Mouse (Mus musculus) mammary gland, adult 2 months (tissue): ENCODE measurements around the gene Wdr6. TPM values are rescaled to one million over a fixed set of nuclear protein-coding genes. Genes with fewer than 3 reads are reported as not detected.

Experiments
- polyA plus RNA-seq: library from polyadenylated mRNA; depleted of rRNA; stranded (reverse); fragments of >200 nt; gene quantifications from 2 replicates; pipeline ENCODE4 v1.2.3, GENCODE M21; 2012; ENCODE audit warnings: low replicate concordance; rRNA removed

Gene Wdr6
- 39.5 and 43.9 TPM in 2 replicates for polyA plus RNA-seq

GRCm38 (mm10) chr9:108578545-108579343 lies at the start of gene Wdr6:
Gene Wdr6, minus strand, starts transcription at chr9:108578739.

GRCm38 (mm10) chr9:108596998-108597764 lies 18.6 kb upstream of the Wdr6 start, which contains the start of gene P4htm:
Gene P4htm, minus strand, starts transcription at chr9:108597667.

GRCm38 (mm10) chr9:108569381-108570206 lies 8.9 kb downstream of the Wdr6 start, which contains the start of gene Dalrd3:
Gene Dalrd3, plus strand, starts transcription at chr9:108569886.

GRCm38 (mm10) chr9:108566815-108567776 lies 11.4 kb downstream of the Wdr6 start, which contains the start of gene Ndufaf3:
Gene Ndufaf3, minus strand, starts transcription at chr9:108567434.

GRCm38 (mm10) chr9:108560227-108560841 lies 18.2 kb downstream of the Wdr6 start, which contains the start of gene Impdh2:
Gene Impdh2, plus strand, starts transcription at chr9:108560286.

Other genes with a start within 250 kb of the Wdr6 start
- gene Gpx1, start 239.8 kb downstream of the Wdr6 start, polyA plus RNA-seq: 1,029 and 1,673 TPM in 2 replicates
- gene Usp4, start 230.9 kb downstream of the Wdr6 start, polyA plus RNA-seq: 59.2 and 62.9 TPM in 2 replicates
- 0.34 and 0.48 TPM in 2 replicates for gene 1700102P08Rik, start 185.9 kb downstream of the Wdr6 start, polyA plus RNA-seq
- 0.03 TPM in 1 of 2 replicates, not detected in the other for gene Ccdc36, start 150.3 kb downstream of the Wdr6 start, polyA plus RNA-seq
- gene BC048562, start 142.3 kb downstream of the Wdr6 start, polyA plus RNA-seq: not detected in 2 replicates
- gene Ccdc71, start 118.2 kb downstream of the Wdr6 start, polyA plus RNA-seq: 24.9 and 25.2 TPM in 2 replicates
- gene Klhdc8b, start 117.2 kb downstream of the Wdr6 start, polyA plus RNA-seq: 44.0 and 53.3 TPM in 2 replicates
- 152 and 195 TPM in 2 replicates for gene Lamb2, start 99.0 kb downstream of the Wdr6 start, polyA plus RNA-seq
- gene Usp19, start 88.1 kb downstream of the Wdr6 start, polyA plus RNA-seq: 177 and 200 TPM in 2 replicates
- gene Qars, start 71.0 kb downstream of the Wdr6 start, polyA plus RNA-seq: 171 and 217 TPM in 2 replicates
- 121 and 153 TPM in 2 replicates for gene Qrich1, start 61.9 kb downstream of the Wdr6 start, polyA plus RNA-seq
- 76.5 and 81.5 TPM in 2 replicates for gene Impdh2, start 18.5 kb downstream of the Wdr6 start, polyA plus RNA-seq
- 54.9 and 58.4 TPM in 2 replicates for gene Ndufaf3, start 11.3 kb downstream of the Wdr6 start, polyA plus RNA-seq
- 215 and 258 TPM in 2 replicates for gene Dalrd3, start 8.9 kb downstream of the Wdr6 start, polyA plus RNA-seq
- 7.2 and 10.5 TPM in 2 replicates for gene P4htm, start 18.9 kb upstream of the Wdr6 start, polyA plus RNA-seq
- gene Arih2, start 70.6 kb upstream of the Wdr6 start, polyA plus RNA-seq: 26.9 and 47.5 TPM in 2 replicates
- 34.9 and 55.0 TPM in 2 replicates for gene Slc25a20, start 83.3 kb upstream of the Wdr6 start, polyA plus RNA-seq
- gene Prkar2a, start 110.6 kb upstream of the Wdr6 start, polyA plus RNA-seq: 11.2 and 21.9 TPM in 2 replicates
- 55.7 and 58.4 TPM in 2 replicates for gene Ip6k2, start 205.1 kb upstream of the Wdr6 start, polyA plus RNA-seq
- 33.1 and 44.7 TPM in 2 replicates for gene Nckipsd, start 229.6 kb upstream of the Wdr6 start, polyA plus RNA-seq
- gene Celsr3, start 247.6 kb upstream of the Wdr6 start, polyA plus RNA-seq: 0.37 and 1.4 TPM in 2 replicates